Mouse (Mus musculus): ENCODE data around the gene Aoc1. TPM values are rescaled to one million over a fixed set of nuclear protein-coding genes. Genes with fewer than 3 reads are reported as not detected.

Aoc1 gene
- total RNA-seq, 4 experiments from 2014 or later, result not detected

DNA sequence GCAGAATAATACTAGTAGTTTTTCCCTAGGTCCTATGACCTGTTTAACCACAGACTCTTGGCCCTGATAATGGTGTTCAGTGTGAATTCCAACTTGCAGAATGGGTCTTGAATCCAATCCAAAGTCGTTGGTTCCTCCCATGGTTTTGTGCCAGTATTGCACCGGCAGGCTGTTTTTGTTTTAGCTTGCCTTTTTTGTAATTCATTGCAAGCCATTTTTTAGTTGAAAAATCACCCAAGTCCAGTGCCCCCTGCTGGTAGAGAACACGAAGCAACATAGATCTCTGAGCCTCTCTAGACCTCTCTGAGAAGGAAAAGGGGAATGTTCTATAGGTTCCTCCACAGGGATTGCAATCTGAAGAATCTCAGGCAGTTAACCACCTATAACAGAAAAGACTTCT lies 39.3 kb downstream of the Aoc1 start:
- no peak for DNase-seq

GRCm38 (mm10) chr6:48913587-48913986 lies 40.9 kb downstream of the Aoc1 start:
- no peak for DNase-seq

DNA sequence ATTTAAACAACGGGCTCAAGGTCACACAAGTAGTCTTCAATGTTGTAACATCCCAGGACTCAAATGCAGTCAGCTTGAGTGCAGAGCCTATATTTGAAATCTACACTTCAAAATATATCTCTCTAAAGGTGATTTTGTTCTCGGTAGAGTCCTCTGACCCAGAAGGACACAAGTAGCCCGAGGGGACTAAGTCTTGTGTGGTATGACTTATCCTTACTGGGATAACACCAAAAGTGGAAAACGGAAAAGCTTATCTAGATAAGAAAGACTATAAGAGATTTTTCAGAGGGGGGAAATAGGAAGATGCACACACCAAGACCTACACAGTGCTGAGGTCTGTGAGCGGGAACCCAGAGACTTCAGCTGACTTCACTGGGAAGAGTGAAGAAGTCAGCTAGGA lies 56.9 kb downstream of the Aoc1 start, which contains the start of gene 1600015I10Rik:
Gene 1600015I10Rik, plus strand, starts transcription at position 301 of the 400 bp plus-strand sequence.
- no peak for DNase-seq

DNA sequence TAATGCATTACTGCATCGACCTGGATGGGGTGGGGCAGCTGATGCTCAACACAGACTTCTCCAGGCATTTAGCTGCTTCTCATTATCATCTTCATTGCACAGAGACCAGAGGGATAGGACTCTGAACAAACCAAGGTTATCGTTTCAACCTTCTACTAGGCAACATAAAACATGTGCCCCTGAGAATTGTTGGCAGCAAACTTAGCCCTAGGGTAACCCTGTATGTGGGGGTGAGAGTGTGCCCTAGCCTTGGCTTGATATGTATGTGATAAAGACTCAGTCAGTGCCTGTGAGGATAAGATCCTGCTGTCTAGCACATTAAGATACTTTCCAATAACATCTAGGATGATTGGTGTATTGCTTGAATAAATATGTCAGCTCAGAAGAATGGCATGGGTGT lies 76.9 kb downstream of the Aoc1 start:
- DNase-seq, result peak; percentile 46

GRCm38 (mm10) chr6:48950676-48951075 lies 78.0 kb downstream of the Aoc1 start:
- DNase-seq, result no peak

DNA sequence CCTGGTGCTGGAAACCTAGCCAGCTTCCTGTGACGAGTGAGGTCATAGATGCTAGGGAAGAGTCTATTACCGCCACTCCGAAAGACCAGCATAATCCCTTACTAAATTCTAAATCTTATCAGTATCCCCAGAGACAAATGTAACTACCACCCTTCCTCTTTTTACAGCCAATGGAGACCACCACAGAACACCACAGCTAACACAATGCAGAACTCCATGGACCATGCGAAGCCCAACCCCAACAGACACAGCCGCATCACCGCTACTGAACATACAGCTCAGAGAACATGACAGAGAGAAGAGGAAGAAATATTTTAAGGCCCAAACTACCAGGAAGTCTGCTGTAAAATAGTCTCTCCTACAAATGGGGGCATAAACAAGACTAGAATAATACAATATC lies 78.9 kb downstream of the Aoc1 start:
- DNase-seq, result no peak

DNA sequence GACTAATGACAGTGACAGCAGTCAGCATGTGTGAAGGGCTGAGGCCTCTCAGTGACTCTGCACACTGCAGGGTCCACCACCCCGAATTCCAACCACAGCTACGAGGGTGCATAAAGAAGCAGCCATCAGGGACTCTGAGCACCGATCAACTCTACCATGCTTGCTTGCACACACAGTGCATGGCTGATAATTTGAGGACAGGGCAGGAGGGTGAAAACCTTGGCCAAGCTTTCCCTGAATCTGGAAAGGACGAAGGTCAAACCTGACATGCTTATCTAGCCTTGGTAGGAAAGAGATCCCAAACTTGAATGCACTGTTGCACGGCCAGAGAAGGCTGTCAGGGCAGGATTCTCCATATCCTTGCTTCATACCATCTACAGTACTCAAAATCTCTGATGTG lies 80.5 kb downstream of the Aoc1 start:
- DNase-seq, result peak; percentile 39

DNA sequence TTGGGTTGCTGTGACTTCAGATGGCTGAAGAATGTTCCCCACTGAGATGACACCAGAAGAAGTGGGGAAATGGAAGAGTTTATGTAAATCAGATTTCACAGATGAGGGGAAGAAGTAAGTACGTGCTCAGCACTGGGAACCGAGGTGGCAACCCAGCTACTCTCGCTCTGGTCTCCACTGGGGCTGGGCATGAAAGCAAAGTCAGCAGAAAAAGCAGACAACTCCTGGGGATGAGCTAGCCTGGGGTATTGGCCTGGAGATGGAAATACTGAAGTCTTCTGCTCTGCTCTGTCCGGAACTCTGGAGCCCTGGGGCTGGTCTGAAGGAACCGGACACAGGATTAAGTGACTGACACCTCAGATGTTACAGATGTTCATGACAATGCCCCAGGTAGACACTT lies 81.5 kb downstream of the Aoc1 start:
- no peak for DNase-seq

DNA sequence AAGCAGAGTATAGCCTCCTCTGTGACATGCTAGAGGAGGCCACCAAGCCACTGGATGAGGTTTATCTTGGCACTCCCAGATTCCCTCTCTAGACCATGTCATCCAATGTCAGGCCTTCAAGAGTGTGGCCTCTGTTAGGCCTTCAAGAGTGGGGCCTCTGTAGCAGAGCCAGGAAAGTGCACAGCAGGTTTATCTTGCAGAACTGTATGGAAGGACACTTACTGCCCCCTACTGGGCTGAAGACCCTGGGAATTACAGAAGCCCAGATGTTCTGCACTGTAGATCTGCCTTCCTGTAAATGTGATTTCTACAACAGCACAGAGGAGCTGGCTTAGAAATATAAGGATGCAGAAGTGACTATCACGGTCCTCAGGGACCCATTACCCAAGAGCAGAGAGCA lies 82.2 kb downstream of the Aoc1 start:
- peak; percentile 63 for DNase-seq

DNA sequence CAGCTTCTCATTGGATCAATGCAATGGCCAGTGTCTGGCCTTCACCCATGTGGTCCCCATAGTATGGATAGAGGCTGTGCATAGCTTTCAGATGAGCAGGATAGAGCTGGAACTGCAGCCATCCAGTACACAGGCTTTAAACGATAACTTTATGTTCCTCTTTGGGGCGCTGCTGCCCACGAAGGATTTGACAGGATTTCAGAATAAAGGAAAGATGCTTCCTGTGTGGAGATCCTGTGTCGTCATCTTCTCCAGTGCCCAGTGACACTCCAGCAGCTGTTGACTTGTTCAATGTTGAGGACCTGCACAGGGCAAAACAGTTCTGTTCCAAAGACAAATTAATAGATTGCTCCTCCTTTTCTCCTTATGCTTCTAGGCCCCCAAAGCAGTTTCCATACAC lies 84.1 kb downstream of the Aoc1 start:
- DNase-seq, result no peak

DNA sequence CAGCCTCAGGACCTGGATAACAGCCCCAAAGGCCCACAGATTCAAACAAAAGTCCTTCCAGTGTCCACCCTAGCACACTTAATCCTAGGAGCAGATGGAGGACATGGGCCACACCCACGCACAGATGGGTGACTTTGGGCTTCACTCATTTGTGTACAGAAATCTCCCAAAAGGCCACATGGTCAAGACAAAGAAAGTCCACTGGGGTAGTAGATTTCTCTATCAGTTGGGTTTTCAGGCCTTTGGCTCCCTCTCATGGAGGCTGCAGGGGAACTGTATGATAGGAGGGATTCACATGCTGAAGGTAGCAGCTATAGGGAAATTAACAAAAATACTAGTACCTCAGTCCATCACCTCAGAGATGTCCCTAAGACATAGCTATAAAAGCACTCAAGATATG lies 85.4 kb downstream of the Aoc1 start:
- DNase-seq, result no peak

Other genes with a start within 250 kb of the Aoc1 start
- 1 to 10 TPM; 1.9 to 6.3 (median 4.1) TPM for gene AI854703, start 246.1 kb upstream of the Aoc1 start, total RNA-seq (2022)
- gene Gimap8, start 225.7 kb upstream of the Aoc1 start, total RNA-seq (2022), result 10 to 100 TPM in 2 of 4 experiments, 1 to 10 TPM in 2; 9.1 to 15.2 (median 11.7) TPM
- 1 to 10 TPM; 6.9 to 8.3 (median 7.0) TPM for gene Gimap9, start 196.8 kb upstream of the Aoc1 start, total RNA-seq (2022)
- 10 to 100 TPM; 29.1 to 56.5 (median 49.4) TPM for gene Gimap4, start 188.3 kb upstream of the Aoc1 start, total RNA-seq (2022)
- 10 to 100 TPM; 53.5 to 89.6 (median 66.6) TPM for gene Gimap6, start 164.7 kb upstream of the Aoc1 start, total RNA-seq (2022)
- gene Gm28053, start 154.3 kb upstream of the Aoc1 start, total RNA-seq (2022), result 1 to 10 TPM; 1.9 to 6.3 (median 3.6) TPM
- gene Gimap7, start 154.3 kb upstream of the Aoc1 start, total RNA-seq (2022), result under 1 TPM in 3 of 4 experiments, not detected in 1; 0.28 to 0.83 (median 0.52) TPM
- gene Gimap1, start 133.8 kb upstream of the Aoc1 start, total RNA-seq (2022), result 10 to 100 TPM in 3 of 4 experiments, 1 to 10 TPM in 1; 7.4 to 18.7 (median 11.0) TPM
- 10 to 100 TPM; 13.9 to 22.5 (median 16.9) TPM for gene Gimap5, start 126.7 kb upstream of the Aoc1 start, total RNA-seq (2022)
- 10 to 100 TPM in 3 of 4 experiments, 1 to 10 TPM in 1; 9.6 to 18.3 (median 13.7) TPM for gene Gimap3, start 102.0 kb upstream of the Aoc1 start, total RNA-seq (2022)
- gene Tmem176a, start 32.0 kb upstream of the Aoc1 start, total RNA-seq (2022), result 100 to 1,000 TPM; 404 to 478 (median 432) TPM
- gene Tmem176b, start 31.4 kb upstream of the Aoc1 start, total RNA-seq (2022), result 100 to 1,000 TPM; 722 to 872 (median 775) TPM
- not detected for gene 1600015I10Rik, start 57.0 kb downstream of the Aoc1 start, total RNA-seq (2022)
- under 1 TPM in 1 of 4 experiments, not detected in 3; 0.24 TPM for gene Doxl2, start 102.1 kb downstream of the Aoc1 start, total RNA-seq (2022)
- under 1 TPM in 2 of 4 experiments, not detected in 2; 0.14 to 0.32 TPM for gene Svs1, start 114.0 kb downstream of the Aoc1 start, total RNA-seq (2022)
- gene Gpnmb, start 163.7 kb downstream of the Aoc1 start, total RNA-seq (2022), result 10 to 100 TPM in 2 of 4 experiments, 1 to 10 TPM in 2; 2.0 to 60.7 (median 23.2) TPM
- gene Malsu1, start 200.9 kb downstream of the Aoc1 start, total RNA-seq (2022), result 10 to 100 TPM; 34.6 to 53.2 (median 41.2) TPM